Mouse (Mus musculus) heart, adult 18-20 months (tissue): ENCODE measurements around the gene Tsku. TPM values are rescaled to one million over a fixed set of nuclear protein-coding genes. Genes with fewer than 3 reads are reported as not detected.

Experiments
- DNase-seq, 2 experiments: peaks; one replicate each; pipeline ENCODE4 v3.0.0; 2021 to 2022; ENCODE audit warnings: mixed read lengths in 1 of 2
- total RNA-seq, 2 experiments: library from RNA; stranded (reverse); gene quantifications; 2 replicates each; pipeline ENCODE4 v1.2.3; 2021

The Tsku gene
- total RNA-seq, 2 experiments from 2014 or later = 2.3 TPM

- peak in 1 of 2 experiments; percentile 33 for DNase-seq
Observed at GRCm38 (mm10) chr7:98328311-98328710, 32.8 kb downstream of the Tsku start.

- DNase-seq = no peak
Observed at GRCm38 (mm10) chr7:98326051-98326450, 35.1 kb downstream of the Tsku start.

GRCm38 (mm10) chr7:98324228-98324627 is 36.9 kb downstream of the Tsku start:
- no peak for DNase-seq

- peak in 1 of 2 experiments; percentile 40 for DNase-seq
Observed at GRCm38 (mm10) chr7:98323288-98324019, 37.7 kb downstream of the Tsku start.

GRCm38 (mm10) chr7:98322415-98322814 is 38.7 kb downstream of the Tsku start:
- DNase-seq = peak in 1 of 2 experiments; percentile 39

- DNase-seq = peak in 1 of 2 experiments; percentile 43
Observed at GRCm38 (mm10) chr7:98321083-98321482, 40.0 kb downstream of the Tsku start, which contains the start of gene Acer3. TSS of gene Acer3 (minus strand) at chr7:98321208.

- no peak for DNase-seq
Observed at GRCm38 (mm10) chr7:98320006-98320556, 41.0 kb downstream of the Tsku start.

GRCm38 (mm10) chr7:98316568-98316967 is 44.6 kb downstream of the Tsku start:
- DNase-seq = no peak

- no peak for DNase-seq
Observed at GRCm38 (mm10) chr7:98315087-98315486, 46.0 kb downstream of the Tsku start.

GRCm38 (mm10) chr7:98312185-98312920 is 48.8 kb downstream of the Tsku start:
- no peak for DNase-seq

- no peak for DNase-seq
Observed at GRCm38 (mm10) chr7:98310266-98310665, 50.9 kb downstream of the Tsku start.

- DNase-seq = peak; percentile 97
Observed at GRCm38 (mm10) chr7:98309219-98310030, 51.7 kb downstream of the Tsku start.

GRCm38 (mm10) chr7:98308607-98309218 is 52.4 kb downstream of the Tsku start:
- DNase-seq = no peak

- no peak for DNase-seq
Observed at GRCm38 (mm10) chr7:98307921-98308606, 53.1 kb downstream of the Tsku start.

- DNase-seq = no peak
Observed at GRCm38 (mm10) chr7:98307411-98307810, 53.7 kb downstream of the Tsku start.

Other genes starting within 250 kb of the Tsku start
- 1 to 10 TPM; 3.9 to 5.2 TPM for gene Myo7a, start 241.8 kb downstream of the Tsku start, total RNA-seq
- not detected for gene Omp, start 215.8 kb downstream of the Tsku start, total RNA-seq
- gene Capn5, start 183.1 kb downstream of the Tsku start, total RNA-seq = 1 to 10 TPM; 1.4 to 3.0 TPM
- not detected for gene B3gnt6, start 161.8 kb downstream of the Tsku start, total RNA-seq
- gene Acer3, start 40.1 kb downstream of the Tsku start, total RNA-seq = 10 to 100 TPM; 10.1 to 11.7 TPM
- under 1 TPM in 1 of 2 experiments, not detected in 1; 0.07 TPM for gene Gucy2d, start 79.1 kb upstream of the Tsku start, total RNA-seq
- 1 to 10 TPM; 7.5 to 8.0 TPM for gene Lrrc32, start 128.0 kb upstream of the Tsku start, total RNA-seq